In the genomic region with DNA sequence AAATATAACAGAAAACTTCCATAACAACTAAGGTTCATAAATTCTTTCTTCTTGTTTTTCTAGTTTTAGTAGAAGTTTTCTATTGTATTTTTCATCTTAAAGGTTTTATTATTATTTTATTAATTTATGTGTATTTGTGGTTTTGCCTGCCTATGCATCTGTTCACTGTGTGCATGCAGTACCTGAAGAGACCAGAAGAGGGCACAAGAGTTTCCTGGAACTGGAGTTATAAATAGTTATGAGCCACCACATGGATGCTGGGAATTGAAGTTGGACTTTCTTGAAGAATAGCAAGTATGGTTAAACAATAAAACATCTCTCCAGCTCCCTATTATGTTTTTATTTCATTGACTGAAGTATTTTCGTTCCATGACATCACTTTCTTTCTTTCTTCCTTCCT, we compare ENCODE assay signal across 9 mouse cellular contexts.
DNase-seq lines count a peak whose midpoint lies in the region; ATAC-seq and TF ChIP-seq lines count a peak whose summit lies in the region.
"Had no signal": no experiment of that assay in that cellular context is flagged by ENCODE, and none has a peak within 500 bp of the region (broad histone marks: within the 10 kb centered on the region; RNA-seq: fewer than 3 reads in every experiment).

No protein-coding gene starts in this region.

- no peaks in the 10 kb centered on the region for H3K4me1 ChIP-seq in forebrain, postnatal 0 days (ENCODE audit: insufficient read depth)
- no peaks in the 10 kb centered on the region for H3K4me1 ChIP-seq in forebrain, embryonic 15.5 days
- H3K4me1 ChIP-seq in neural tube, embryonic 15.5 days = no peaks in the 10 kb centered on the region
- H3K4me1 ChIP-seq: megakaryocyte, embryonic 14.5 days had no signal

- H3K4me3 ChIP-seq in forebrain, postnatal 0 days (ENCODE audit: low read depth, low read length) = no peak overlapping the region
- no peak overlapping the region for H3K4me3 ChIP-seq in forebrain, embryonic 15.5 days
- H3K4me3 ChIP-seq in neural tube, embryonic 15.5 days (replicated peaks) = no peak overlapping the region
- H3K4me3 ChIP-seq: megakaryocyte, embryonic 14.5 days had no signal

- H3K9me3 ChIP-seq in forebrain, postnatal 0 days (ENCODE audit: low read length) = no peaks in the 10 kb centered on the region
- H3K9me3 ChIP-seq in forebrain, embryonic 15.5 days = no peaks in the 10 kb centered on the region
- no peaks in the 10 kb centered on the region for H3K9me3 ChIP-seq in neural tube, embryonic 15.5 days (replicated peaks)

- ATAC-seq in forebrain, postnatal 0 days = no peak
- ATAC-seq in forebrain, embryonic 15.5 days (replicated peaks) = no peak
- no peak for ATAC-seq in neural tube, embryonic 15.5 days (ENCODE audit: low FRiP score)

- DNase-seq in forebrain, postnatal 0 days = peak; percentile 43
- peak; percentile 40 for DNase-seq in neural tube, embryonic 10.5 days (ENCODE audit: extremely low spot score, low spot score)
- DNase-seq in embryo, embryonic 11 days = peak; percentile 43
- DNase-seq in naive thymus-derived CD4-positive, alpha-beta T cell, adult 2 months (ENCODE audit: low read depth) = peak; percentile 57
- no peak for DNase-seq in urinary bladder, postnatal 25 days (ENCODE audit: low spot score)
- DNase-seq in gastrocnemius, postnatal 25 days = no peak

- H3K36me3 ChIP-seq in forebrain, postnatal 0 days (ENCODE audit: insufficient read depth) = no peaks in the 10 kb centered on the region
- H3K36me3 ChIP-seq in forebrain, embryonic 15.5 days = no peaks in the 10 kb centered on the region
- no peaks in the 10 kb centered on the region for H3K36me3 ChIP-seq in neural tube, embryonic 15.5 days

- H3K9ac ChIP-seq in forebrain, postnatal 0 days = no peak overlapping the region
- H3K9ac ChIP-seq in forebrain, embryonic 15.5 days (replicated peaks) = no peak overlapping the region
- no peak overlapping the region for H3K9ac ChIP-seq in neural tube, embryonic 15.5 days (replicated peaks)

- H3K27me3 ChIP-seq in forebrain, postnatal 0 days (ENCODE audit: insufficient read depth, low read length) = no peaks in the 10 kb centered on the region
- no peaks in the 10 kb centered on the region for H3K27me3 ChIP-seq in forebrain, embryonic 15.5 days
- no peaks in the 10 kb centered on the region for H3K27me3 ChIP-seq in neural tube, embryonic 15.5 days (replicated peaks)

- H3K27ac ChIP-seq in forebrain, postnatal 0 days (ENCODE audit: low read depth, low read length) = no peak overlapping the region
- no peak overlapping the region for H3K27ac ChIP-seq in forebrain, embryonic 15.5 days (replicated peaks)
- H3K27ac ChIP-seq in neural tube, embryonic 15.5 days (replicated peaks) = no peak overlapping the region

- 94% methylated on average over 1 of the region's 1 CpGs for whole genome bisulfite sequencing in forebrain, postnatal 0 days
- 90% methylated on average over 1 of the region's 1 CpGs for WGBS in forebrain, embryonic 15.5 days
- WGBS in neural tube, embryonic 15.5 days = 91% methylated on average over 1 of the region's 1 CpGs

- H3K4me2 ChIP-seq in forebrain, postnatal 0 days (ENCODE audit: low read depth) = no peak overlapping the region
- H3K4me2 ChIP-seq in forebrain, embryonic 15.5 days (replicated peaks) = no peak overlapping the region
- no peak overlapping the region for H3K4me2 ChIP-seq in neural tube, embryonic 15.5 days

- TF ChIP-seq CTCF in forebrain, postnatal 0 days (IDR thresholded peaks at IDR 0.05; ENCODE audit: low read depth) = peak; percentile 60

Comparison
In these comparisons a context has a peak if more than half of its experiments do, and no peak if none do; other contexts are left out.
1. DNase-seq: peak in forebrain, postnatal 0 days (single experiment), neural tube, embryonic 10.5 days (single experiment), embryo, embryonic 11 days (single experiment) and naive thymus-derived CD4-positive, alpha-beta T cell, adult 2 months (single experiment); none in urinary bladder, postnatal 25 days (single experiment) and gastrocnemius, postnatal 25 days (single experiment).